Mouse (Mus musculus) urinary bladder, postnatal 10 days (tissue): ENCODE data around the gene Wdr62.
"Not testable (repeated sequence)": the region's sequence is repeated elsewhere in the genome, so short reads cannot be mapped to it uniquely, and the experiment has no call there.

Experiments used
- DNase-seq: peaks from one replicate; pipeline ENCODE4 v3.0.0; 2022; ENCODE audit warnings: low spot score

Wdr62 gene

DNA sequence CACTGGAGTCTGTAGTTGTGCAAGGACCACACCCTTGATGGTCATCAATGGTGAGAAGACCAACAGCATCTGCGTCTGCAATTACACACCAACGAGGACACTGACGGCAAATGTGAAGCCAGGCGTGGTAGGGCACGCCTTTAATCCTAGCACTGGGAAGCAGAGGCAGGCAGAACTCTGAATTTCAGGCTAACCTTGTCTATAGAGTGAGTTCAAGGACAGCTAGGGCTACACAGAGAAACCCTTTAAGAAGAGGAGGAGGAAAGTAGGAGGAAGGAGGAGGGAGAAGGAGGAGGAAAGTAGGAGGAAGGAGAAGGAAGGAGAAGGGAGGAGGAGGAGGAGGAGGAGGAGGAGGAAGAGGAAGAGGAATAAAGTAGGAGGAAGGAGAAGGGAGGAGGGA lies 14.7 kb downstream of the Wdr62 start:
- DNase-seq = no peak

DNA sequence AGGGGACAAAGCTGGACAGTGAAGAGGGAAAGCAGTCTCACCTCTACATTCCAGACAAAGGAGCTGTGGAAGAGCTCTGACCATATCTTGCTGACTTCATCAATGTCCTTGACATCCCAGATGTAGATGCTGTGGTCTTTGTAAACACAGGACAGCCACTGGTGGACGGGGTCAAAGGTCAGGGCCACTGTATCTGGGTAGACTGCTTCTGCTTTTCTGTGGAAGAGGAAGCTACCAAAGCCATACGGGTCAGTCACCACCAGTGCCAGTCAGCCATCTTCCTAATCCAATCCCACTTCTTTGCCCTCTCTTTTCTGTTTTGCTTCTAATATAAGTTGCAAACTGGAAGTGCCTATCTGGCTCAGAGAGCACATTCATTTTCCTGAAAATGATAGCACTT lies 15.2 kb downstream of the Wdr62 start:
- no peak for DNase-seq

DNA sequence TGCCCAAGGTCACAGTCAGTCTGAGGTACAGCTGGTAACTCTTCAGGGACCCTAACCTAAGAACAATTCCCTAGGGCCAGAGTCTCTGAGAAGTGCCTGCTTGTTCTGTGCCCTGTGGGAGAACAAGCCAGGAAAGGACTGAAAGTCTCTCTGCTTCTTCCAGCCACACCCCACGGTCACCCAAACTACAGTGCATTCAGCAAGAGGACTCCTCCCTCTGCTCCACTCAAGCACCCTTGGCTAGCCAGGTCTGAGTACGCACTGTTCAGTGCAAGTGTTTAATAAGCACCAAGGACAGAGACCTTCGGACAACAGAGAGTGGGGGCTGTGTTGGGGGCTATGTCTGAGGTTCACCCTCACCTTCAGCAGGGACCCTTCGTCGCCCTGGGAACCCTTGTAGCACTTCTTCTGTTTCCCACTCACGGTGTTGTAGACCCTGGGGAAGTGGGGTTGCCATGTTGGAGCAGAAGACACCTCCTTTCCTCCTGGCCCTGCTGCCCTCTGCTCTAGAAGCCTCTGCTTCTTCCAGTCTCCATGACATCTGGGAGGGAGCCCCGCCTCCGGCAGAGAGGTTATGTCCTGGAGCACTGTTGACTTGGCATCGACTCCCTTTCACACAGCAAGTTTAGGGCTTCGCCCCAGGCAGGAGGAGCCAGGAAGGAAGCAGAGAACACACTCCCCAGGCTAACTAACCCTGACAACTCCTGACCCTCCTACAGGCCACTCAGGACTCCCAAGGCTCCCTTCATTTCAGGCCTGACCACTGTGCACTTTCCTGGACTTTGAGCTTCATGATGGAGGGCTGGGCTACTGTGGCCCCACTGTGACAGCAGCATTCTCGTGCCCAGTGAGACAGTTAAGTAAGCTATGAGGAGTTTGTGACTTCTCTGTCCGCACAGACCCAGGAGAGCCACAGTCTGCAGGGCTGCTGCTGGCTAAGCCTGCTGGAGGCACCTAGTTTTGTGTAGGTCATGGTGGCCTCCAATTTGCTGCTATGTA lies 28.0 kb downstream of the Wdr62 start:
- no peak for DNase-seq

DNA sequence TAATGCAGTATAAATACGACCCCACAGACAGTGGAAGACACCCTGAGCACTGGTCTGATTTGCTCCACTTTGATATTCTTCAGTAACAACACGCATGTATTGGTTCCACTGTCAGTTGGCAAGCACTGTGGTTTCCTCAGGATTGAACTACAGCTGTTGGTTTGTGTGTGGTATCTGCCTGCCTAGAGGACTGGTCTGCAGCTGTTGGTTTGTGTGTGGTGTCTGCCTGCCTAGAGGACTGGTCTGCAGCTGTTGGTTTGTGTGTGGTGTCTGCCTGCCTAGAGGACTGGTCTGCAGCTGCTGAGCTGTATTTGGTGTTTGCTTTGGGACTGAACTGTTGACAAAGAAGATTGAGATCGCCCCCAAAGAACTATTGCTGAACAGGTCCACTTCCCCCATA lies 42.8 kb downstream of the Wdr62 start:
- not testable (repeated sequence) for DNase-seq

DNA sequence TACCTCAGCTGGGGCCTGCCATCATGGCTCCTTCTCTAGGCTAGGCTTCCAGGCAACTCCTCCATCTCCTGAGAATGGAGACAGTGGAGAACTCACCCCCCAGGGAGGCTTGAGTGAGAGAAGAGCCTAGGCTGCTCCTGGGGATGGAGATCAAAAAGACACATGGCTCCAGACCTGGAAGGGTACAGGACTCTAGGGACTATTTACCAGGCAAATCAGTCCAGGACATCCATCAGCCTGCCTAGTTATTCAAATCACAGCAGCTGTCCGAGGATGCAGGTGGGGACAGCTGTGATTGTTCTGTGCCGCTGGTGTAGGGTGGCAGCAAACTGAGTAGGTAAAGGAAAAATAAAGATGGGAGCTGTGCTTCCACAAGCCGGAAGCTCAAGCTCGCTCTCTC lies 44.6 kb downstream of the Wdr62 start, which contains the start of gene Ovol3:
Ovol3 (minus strand) TSS at position 101 of the 400 bp plus-strand sequence.
- no peak for DNase-seq

DNA sequence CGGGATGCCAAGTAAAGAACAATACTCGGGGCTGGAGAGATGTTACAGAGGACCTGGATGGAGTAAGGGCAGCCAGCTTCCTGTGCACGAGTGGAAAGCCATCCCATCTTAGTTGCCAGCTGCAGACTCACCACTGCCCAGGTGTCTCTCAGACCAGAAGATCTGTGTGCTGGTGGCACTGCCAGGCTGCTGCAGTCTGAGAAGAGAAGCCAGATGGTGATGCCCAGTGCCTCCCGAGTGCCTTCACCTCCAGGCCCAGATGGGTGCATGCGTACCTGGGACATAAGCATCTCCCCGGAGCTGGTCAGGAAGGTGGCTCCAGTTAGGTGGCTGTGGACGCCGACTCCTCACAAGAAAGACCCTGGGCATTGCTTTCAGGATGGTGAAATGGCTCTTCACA lies 45.1 kb downstream of the Wdr62 start:
- no peak for DNase-seq

DNA sequence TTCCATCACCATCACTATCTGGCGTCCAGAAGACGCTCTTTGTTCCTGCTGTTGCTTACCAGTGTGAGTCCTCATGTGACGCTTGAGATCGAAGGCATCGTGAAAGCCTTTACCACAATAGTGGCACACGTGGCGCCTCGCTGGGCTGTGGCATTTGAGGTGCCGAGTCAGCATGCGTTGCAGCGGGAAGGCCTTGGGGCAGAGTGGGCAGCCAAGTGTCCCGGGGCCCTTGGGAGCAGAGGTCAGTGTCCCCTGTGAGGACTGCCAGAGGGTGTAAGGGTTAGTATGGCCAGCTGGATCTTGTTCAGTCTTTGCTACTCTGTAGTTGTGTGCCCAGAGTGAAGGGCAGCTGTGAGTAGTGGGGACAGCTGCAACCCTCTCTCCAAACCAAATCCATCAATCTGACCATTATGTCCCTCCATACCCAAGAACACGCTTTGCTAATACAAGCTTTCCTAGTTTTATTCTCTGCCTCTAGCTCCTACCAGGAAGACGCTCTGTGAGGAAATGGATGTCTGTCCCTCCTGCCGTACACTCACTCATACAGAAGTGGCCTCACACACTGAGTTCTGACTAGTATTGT lies 45.9 kb downstream of the Wdr62 start:
- DNase-seq = no peak

DNA sequence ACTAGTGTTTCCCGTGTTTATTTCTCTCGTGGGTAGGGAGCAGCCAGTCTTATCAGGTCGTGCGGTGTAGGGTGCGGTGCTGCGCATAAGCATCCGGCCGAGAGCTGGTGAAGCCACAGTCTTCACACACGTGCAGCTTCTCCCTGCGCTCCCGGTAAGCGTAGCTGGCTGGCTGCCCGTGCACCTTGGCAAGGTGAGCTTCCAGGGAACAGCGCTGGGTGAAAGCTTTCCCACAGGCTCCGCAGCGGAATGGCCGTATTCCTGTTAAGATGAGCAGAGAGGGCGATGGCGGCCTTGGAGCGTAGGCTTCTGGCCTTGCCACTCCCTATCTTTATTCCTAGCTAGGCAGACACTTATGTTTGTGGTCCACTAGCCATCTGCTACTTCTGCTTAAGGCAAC lies 46.8 kb downstream of the Wdr62 start:
- no peak for DNase-seq

DNA sequence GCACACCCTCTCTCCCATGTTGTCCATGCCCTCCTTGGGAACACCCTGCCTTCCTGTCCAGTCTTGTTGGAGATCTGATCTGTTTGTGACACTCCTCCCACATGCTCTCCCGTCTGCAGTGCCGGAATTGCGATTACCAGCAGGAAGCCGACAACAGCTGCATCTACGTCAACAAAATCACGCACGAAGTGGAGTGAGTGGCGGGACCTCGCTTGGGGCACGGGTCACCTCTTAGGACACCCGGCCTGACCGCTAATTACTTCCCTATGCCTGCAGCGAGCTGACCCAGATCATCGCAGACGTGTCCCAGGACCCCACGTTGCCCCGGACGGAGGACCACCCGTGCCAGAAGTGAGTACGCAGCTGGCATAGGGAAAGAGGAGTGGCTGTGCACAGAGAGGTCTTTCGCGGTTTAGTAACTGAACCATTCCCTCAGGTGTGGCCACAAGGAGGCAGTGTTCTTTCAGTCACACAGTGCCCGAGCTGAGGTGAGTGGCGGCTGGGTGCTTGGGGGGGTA lies 47.5 kb downstream of the Wdr62 start:
- DNase-seq = no peak

DNA sequence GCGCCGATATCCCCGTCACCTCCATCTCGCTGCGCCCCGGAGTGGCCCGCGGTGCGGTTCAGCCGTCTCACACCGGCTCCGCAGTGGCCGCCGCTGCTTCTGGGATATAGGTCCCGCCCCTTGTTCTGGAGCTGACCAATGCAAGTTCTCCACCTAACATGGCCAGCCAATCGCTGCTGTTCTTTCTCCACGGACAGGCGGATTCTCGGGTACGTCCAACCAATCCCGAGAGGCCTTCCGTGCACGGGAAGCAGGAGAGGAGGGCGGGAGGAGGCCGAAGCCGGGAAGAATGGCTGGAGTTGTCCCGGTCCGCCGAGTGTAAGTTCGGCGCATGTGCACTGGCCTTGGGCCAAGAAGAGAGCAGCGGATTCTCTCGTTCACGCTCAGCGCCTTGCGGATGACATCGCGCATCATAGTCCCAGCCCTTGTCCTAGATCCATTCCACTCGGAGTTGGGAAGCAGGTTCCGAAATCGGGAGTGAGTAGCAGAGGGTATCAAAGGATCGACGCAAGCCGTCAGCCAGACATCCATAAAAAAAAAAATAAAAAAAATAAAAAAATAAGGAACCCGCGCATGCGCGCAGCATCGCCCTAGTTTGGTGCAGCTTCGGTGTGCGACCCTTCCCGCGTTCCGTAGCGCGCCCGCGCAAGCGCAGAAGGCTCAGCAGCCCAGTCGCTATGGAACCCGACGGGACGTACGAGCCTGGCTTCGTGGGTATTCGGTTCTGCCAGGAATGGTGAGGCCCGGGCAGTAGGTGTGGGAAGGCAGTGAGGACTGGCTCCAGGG lies 48.4 kb downstream of the Wdr62 start, which contains the start of the genes Polr2i and Tbcb:
Polr2i (plus strand) TSS at position 280 of the 786 bp plus-strand sequence.
Tbcb (minus strand) TSS at position 604 of the 786 bp plus-strand sequence.
- DNase-seq = peak; percentile 93

DNA sequence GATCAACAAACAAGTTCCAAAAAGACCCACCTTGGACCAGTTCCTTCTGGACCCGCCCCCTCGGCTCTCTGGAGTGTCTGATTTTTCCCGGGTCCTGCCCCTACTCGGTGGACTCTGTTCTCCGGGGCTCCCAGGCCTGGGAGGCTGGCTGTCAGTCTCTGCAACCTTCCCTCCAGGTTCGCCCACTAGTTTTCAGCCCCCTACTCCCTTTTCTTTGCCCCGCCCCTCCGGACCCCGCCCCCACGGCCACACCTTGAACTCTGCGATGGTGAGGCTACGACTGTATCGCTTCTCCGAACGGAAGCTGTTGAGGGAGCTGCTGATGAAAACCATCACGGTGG lies 48.9 kb downstream of the Wdr62 start:
- DNase-seq = no peak

DNA sequence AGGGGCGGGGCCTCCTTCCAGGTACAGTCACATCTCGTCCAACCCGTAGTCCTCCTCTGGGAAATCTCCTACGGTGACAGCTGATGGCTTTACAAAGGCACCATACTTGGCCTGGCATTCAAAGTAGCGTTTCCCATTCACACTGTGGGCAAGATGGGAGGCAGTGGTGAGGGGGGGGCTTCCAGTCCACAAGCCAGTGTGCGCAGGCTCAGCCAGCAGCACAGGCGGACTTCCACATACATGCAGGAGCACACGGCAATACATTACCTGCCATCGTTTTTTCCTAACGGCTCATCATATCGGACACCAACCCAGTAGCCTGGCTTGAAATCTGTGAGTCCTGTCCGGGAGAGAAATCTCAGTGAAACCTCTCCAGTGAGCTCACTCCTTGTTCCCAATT lies 56.0 kb downstream of the Wdr62 start:
- DNase-seq = no peak

DNA sequence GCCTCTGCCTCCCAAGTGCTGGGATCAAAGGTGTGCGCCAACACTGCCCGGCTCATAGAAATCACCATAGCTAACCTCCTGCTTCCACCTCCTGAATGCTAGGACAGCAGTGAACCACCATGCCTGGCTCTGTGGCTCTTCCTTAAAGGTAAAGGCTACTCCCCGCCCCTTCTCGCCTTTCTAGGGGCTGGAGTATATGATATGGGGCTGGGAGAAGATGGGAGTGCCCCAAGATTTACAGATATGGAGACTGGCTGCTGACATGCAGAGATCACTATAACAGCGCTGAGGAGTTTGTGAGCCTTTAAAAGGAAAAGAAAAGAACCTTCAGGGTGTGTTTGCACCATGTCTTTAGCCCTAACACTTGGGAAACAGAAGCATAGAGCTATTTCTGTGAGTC lies 58.0 kb downstream of the Wdr62 start:
- DNase-seq = no peak

DNA sequence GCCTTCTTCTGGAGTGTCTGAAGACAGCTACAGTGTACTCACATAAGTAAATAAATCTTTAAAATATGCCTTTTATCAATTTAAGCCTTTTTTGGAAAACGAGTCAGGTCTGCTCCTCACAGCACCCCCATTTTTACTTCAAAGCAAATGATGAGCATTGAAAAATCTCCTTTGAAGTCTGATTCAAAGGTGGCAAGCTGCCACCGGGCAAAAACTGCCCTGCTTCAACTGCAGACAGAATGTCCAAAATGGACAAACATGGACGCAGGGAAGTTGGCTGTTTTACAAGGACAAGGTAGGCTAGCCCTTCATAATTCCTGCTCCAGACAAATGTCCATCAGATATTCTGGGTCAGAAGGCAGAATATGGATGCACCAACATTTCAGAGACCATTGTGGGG lies 58.8 kb downstream of the Wdr62 start:
- DNase-seq = no peak

DNA sequence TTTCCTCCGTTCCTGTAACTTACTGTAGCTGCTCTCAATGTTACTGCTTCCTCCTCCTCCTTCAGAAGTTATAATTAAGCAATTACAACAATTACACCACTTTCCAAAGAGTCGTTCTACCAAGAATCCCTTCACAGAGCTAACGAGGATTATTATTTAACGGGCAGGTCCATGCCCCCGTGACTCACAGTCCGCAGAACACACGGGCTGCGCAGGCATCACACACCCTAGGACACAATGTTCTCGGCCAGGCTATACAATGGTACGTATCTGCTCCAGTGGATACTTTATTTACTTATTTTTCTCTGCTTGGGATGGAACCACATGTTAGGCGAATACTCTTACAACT lies 60.2 kb downstream of the Wdr62 start:
- DNase-seq = no peak

DNA sequence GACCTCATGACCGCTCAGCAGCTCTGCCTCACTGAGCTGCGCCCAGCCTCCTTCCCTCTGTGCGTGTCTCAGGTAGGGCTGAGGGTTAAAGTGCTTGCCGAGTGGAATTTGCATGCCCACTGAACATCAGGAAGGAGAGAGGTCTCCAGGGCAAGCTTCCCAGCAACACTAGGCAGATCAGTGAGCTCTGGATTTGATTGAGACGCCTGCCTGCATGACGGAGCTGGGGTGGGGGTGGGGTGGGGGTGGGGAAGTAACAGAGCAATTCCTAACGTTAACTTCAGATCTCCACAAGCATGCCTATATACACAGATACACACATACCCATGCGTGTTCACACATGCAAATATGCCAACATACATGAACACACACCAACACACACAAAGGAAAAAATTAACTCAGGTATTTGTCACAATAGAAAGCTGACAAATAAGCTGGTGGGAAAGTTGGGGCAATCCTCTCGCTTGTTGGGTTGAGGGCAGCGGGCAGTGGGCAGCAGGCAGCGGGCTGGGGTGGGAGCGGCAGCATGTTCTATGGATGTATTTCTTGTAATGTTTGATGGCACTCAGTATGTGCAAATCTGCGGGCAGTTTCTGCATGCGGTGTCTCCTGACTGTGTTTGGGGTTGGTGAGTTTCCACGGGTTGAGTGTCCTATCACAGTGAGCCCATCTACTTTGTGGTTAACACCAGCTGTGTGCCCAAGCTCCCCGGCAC lies 60.8 kb downstream of the Wdr62 start:
- DNase-seq = no peak

DNA sequence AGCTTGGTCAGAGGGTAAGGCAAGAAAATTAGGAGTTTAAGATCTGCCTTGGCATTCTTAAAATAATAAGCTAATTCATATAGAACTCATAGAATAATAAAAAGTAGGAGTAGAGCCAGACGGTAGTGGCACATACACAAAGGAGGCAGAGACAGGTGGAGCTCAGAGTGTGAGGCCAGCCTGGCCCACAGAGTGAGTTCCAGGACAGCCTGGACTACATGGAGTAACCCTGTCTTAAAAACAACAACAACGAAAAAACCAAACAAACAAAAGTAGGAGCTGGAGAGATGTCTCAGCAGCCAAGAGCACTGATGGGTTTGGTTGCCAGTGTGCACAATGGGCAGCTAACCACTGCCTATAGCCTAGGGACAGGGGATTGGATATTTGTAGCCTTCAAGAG lies 62.9 kb downstream of the Wdr62 start:
- no peak for DNase-seq

DNA sequence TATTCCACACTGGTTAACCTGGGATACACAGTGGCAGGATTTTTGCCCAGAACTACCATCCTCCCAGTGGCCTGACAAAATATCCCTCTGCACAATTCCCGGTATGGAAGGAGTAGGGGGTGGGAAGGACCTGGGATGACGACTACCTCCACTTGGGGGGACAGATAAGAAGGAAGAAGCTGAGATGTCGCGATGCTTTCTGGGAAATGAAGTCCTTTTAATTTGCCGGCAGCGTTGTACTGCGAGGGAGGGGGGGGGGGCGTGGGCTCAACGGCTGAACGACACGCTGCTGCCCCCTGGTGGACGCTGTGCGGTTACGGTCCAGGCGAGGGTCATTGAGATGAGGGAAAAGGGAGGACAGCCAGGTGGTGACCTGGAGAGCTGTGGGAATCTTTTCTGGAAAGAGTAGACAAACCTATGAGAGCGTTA lies 63.5 kb downstream of the Wdr62 start:
- no peak for DNase-seq

DNA sequence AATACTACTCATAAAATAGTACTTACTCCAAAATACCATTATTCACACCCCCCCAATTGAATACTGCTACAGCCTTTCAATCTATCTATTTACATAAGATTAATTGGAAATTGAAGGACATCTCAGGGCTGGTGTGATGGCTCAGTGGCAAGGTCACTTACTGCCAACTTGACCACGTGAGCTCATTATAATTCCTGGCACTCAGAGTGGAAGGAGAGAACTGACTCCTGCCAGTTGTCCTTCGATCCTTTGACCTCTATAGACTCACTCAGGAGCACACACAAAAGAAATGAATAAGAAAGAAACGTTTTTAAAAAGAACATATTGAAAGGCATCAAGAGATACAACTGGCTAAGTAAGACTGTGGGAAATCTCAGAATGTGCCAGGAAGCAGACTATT lies 64.3 kb downstream of the Wdr62 start:
- DNase-seq = no peak

DNA sequence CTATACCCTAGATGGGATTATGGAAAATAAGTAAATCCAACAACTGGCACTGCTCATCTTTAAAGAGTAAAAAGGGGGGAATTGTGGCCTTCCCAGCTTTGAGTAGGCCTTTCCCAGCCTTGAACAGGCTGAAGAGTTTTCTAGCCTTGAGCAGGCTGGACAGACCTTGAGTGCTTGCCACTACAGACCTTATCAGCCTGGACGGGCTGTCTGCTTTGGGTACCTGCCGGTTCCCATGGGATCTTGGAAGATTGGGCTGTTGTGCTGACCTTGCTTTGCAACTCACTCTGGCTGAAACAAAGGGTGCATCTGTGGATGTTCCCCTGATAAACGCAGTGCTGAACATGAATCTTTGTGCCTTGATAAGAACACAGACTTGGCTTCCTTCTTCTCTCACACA lies 66.3 kb downstream of the Wdr62 start:
- no peak for DNase-seq

DNA sequence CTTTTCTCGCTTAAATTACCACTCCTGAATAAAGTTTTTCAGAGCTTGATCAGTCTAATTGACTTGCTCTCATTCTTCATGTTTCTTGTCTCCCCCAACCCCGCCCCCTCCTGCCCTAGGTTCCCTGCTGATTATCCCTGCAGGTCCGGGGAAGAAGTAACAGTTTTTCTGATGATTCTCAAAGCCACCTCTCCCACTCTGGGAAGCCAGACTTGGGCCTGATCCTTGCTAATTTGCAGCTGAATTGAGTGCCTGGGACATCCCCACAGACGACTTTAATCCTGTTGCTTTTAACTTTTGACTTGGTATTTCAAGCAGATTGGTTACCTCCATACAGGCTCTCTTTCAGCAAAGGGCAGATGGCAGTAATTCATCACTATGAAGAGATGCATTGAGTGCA lies 69.2 kb downstream of the Wdr62 start:
- DNase-seq = no peak

DNA sequence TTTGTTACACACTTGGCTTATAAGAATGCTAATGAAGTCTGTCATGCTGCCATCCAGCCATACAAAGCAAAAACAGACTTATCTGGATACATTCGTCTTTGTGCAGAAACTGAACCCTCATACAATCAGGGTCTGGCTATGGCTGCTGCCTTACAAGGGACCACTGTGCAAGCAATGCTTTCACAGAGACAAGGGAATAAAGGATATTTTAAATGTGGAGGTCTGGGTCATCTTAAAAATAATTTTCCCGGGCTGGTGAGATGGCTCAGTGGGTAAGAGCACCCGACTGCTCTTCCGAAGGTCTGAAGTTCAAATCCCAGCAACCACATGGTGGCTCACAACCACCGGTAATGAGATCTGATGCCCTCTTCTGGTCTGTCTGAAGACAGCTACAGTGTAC lies 73.9 kb downstream of the Wdr62 start:
- not testable (repeated sequence) for DNase-seq
